Mouse (Mus musculus): ENCODE results near the gene Nmt1.

- TF ChIP-seq POLR2AphosphoS5 (IDR thresholded peaks at IDR 0.05; ENCODE audit: insufficient replicate concordance, low read depth, low read length), result no peak
- no peak for TF ChIP-seq CTCF (IDR thresholded peaks at IDR 0.05; ENCODE audit: low read depth, low read length)
These were observed 43.9 kb upstream of the Nmt1 start for GRCm38 (mm10) chr11:102984086-102984485.

All from G1E (cell line).